Mouse (Mus musculus): ENCODE data around the gene Nova1.

Gene Nova1

GRCm38 (mm10) chr12:46676341-46676740 is 142.4 kb downstream of the Nova1 start:
- no peak for DNase-seq (ENCODE audit: low spot score)

- DNase-seq (ENCODE audit: low spot score), result no peak
Observed at GRCm38 (mm10) chr12:46666706-46667105, 152.0 kb downstream of the Nova1 start.

- DNase-seq (ENCODE audit: low spot score), result no peak
Observed at GRCm38 (mm10) chr12:46646139-46646611, 172.6 kb downstream of the Nova1 start.

GRCm38 (mm10) chr12:46645365-46645962 is 173.3 kb downstream of the Nova1 start:
- DNase-seq (ENCODE audit: low spot score), result no peak

Measured in embryo, embryonic 10.5 days (tissue).